Mouse (Mus musculus): Measurements from ENCODE around the gene Cyp4x1. TPM values are rescaled to one million over a fixed set of nuclear protein-coding genes. Genes with fewer than 3 reads are reported as not detected.

Gene Cyp4x1
- total RNA-seq, 4 experiments from 2014 or later, result 11.7 to 14.8 (median 12.9) TPM

GRCm38 (mm10) chr4:115091806-115092205, 42.3 kb downstream of the Cyp4x1 start:
- DNase-seq (ENCODE audit: low spot score in 2 of 2), result no peak

- DNase-seq (ENCODE audit: low spot score in 2 of 2), result no peak
Observed at GRCm38 (mm10) chr4:115090592-115090991, 43.5 kb downstream of the Cyp4x1 start.

- DNase-seq (ENCODE audit: low spot score in 2 of 2), result no peak
Observed at GRCm38 (mm10) chr4:115088611-115089338, 45.3 kb downstream of the Cyp4x1 start, which contains the start of gene Pdzk1ip1. TSS of gene Pdzk1ip1 (plus strand) at chr4:115088708.

- no peak for DNase-seq (ENCODE audit: low spot score in 2 of 2)
Observed at GRCm38 (mm10) chr4:115086763-115087415, 47.2 kb downstream of the Cyp4x1 start.

- DNase-seq (ENCODE audit: low spot score in 2 of 2), result no peak
Observed at GRCm38 (mm10) chr4:115086257-115086656, 47.8 kb downstream of the Cyp4x1 start.

GRCm38 (mm10) chr4:115085522-115086095, 48.5 kb downstream of the Cyp4x1 start:
- DNase-seq (ENCODE audit: low spot score in 2 of 2), result peak in 1 of 2 experiments; percentile 36

- DNase-seq (ENCODE audit: low spot score in 2 of 2), result no peak
Observed at GRCm38 (mm10) chr4:115083031-115083430, 51.0 kb downstream of the Cyp4x1 start.

- DNase-seq (ENCODE audit: low spot score in 2 of 2), result no peak
Observed at GRCm38 (mm10) chr4:115079821-115080349, 54.2 kb downstream of the Cyp4x1 start.

GRCm38 (mm10) chr4:115078892-115079820, 54.9 kb downstream of the Cyp4x1 start:
- DNase-seq (ENCODE audit: low spot score in 2 of 2), result no peak

- DNase-seq (ENCODE audit: low spot score in 2 of 2), result no peak
Observed at GRCm38 (mm10) chr4:115075204-115075915, 58.7 kb downstream of the Cyp4x1 start.

- no peak for DNase-seq (ENCODE audit: low spot score in 2 of 2)
Observed at GRCm38 (mm10) chr4:115074789-115075188, 59.3 kb downstream of the Cyp4x1 start.

GRCm38 (mm10) chr4:115071668-115072067, 62.4 kb downstream of the Cyp4x1 start:
- no peak for DNase-seq (ENCODE audit: low spot score in 2 of 2)

GRCm38 (mm10) chr4:115063518-115064239, 70.4 kb downstream of the Cyp4x1 start:
- DNase-seq (ENCODE audit: low spot score in 2 of 2), result no peak

GRCm38 (mm10) chr4:115062875-115063517, 71.1 kb downstream of the Cyp4x1 start:
- DNase-seq (ENCODE audit: low spot score in 2 of 2), result no peak

GRCm38 (mm10) chr4:115062540-115062874, 71.6 kb downstream of the Cyp4x1 start:
- DNase-seq (ENCODE audit: low spot score in 2 of 2), result no peak

- DNase-seq (ENCODE audit: low spot score in 2 of 2), result no peak
Observed at GRCm38 (mm10) chr4:115060753-115061152, 73.3 kb downstream of the Cyp4x1 start.

GRCm38 (mm10) chr4:115059871-115060270, 74.2 kb downstream of the Cyp4x1 start:
- no peak for DNase-seq (ENCODE audit: low spot score in 2 of 2)

GRCm38 (mm10) chr4:115058871-115059590, 75.0 kb downstream of the Cyp4x1 start:
- DNase-seq (ENCODE audit: low spot score in 2 of 2), result no peak

GRCm38 (mm10) chr4:115058317-115058761, 75.7 kb downstream of the Cyp4x1 start:
- DNase-seq (ENCODE audit: low spot score in 2 of 2), result no peak

Data from left cerebral cortex, adult 8-10 months (tissue).